Mouse (Mus musculus): ENCODE measurements around the gene Rapgef6.
A peak's percentile ranks its signal among the peaks of the same experiment; 100 is the strongest.

Rapgef6 gene

DNA sequence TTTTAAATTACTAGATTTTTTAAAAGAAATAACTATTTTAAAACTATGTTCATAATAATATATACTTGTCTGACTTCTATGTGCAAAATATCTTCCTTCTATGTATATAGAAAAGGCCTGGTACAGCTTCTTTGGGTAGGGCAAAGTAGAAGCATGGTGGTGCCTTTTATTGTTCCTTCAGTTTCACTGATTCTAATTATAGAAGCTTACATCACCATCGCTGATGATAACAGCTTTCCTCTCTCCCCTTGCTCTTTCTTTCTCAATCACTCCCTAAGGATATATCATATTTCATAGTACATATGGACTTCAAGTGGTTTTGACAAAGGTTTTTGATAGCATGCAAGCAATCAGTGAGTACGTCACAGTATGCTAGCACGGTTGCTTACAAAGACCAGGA lies 69.9 kb downstream of the Rapgef6 start:
- no peak for DNase-seq

DNA sequence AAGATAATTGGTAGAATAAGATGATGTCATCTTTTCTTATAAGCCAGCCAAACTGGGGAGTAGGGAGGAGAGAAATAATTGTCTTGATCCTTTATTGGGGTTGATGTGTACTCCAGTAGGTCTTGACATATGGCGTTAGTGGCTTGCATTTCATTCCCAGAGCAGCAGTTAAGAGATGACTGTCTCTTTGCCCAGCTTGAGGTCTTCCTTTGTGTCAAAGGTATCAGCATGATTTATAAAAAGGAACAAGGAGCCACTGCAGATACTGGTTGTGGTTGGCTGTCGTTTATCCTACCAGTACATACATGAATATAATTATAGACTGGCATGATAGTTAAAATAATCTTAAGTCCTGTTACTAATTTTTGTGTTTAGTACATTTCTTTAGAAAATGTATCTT lies 71.4 kb downstream of the Rapgef6 start:
- no peak for DNase-seq

DNA sequence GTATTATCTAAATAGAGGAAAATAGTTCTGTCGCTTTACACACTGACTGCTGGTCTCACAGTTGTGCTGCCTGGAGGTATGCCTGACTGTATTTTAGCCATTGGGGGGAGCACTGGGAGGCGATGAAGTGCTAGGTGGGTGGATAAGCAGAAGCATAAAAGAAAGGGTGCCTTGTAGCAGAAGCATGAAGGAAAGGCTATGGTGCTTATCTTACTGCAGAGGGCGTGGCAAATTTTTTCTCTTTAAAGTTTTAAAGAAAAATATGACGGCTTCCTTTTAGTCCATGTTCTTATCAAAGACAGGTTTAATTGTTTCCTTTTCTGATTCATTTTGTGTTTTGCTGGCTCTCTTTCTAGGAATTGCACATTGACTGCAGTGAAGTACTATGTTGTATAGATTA lies 72.4 kb downstream of the Rapgef6 start:
- DNase-seq = peak; percentile 64

DNA sequence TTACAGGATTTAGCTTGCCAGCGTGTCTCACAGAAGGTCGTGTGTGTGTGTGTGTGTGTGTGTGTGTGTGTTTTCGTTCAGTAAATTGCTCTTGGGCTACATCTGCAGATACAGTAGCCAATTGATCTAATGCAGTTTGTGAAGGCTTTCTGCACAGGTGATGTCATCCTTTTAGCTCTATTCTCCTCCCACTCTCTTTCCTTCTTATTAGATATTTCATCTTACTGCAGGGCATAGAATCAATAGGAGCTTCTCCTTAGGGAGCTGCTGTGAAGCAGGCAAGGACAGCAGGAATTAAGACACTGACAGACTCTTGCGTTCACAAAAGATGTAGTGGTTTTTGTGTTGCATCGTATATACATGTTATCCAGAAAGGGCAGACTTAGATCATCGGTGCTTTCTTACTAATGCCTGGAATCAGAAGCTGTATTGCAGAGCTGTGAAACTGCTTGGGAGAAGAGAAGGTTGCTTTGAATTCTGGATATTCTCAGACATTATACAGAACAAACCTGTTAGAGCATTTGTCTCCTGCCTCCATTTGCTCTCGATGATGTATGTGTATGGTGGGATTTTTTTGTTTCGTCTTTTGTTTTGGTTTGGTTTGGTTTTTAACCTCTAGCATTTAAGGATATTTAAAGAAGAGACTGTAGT lies 73.4 kb downstream of the Rapgef6 start:
- DNase-seq = no peak

DNA sequence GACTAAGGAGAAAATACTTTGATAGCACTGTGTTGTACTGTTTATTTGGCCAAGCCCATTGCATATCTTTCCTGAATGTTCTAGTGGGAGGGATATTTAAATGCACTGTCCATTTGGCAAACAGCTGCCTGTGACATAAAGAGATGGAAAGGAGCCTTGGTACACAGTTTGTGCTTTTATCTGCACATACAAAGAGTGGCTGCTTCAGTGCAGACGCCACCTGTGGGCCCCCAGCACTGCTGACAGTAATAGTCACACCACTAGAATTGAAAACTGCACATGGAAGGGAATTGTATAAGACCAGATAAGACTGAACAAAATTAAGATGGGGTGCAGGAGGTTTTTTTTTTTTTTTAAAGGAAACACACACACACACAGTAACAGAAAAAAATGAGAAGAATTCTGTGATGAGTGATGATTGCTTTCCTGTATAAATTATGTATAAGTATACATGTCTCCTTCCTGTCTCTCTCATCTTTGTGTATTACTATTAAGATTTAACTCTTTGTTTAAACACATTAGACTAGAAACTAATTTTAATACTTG lies 75.3 kb downstream of the Rapgef6 start:
- no peak for DNase-seq

DNA sequence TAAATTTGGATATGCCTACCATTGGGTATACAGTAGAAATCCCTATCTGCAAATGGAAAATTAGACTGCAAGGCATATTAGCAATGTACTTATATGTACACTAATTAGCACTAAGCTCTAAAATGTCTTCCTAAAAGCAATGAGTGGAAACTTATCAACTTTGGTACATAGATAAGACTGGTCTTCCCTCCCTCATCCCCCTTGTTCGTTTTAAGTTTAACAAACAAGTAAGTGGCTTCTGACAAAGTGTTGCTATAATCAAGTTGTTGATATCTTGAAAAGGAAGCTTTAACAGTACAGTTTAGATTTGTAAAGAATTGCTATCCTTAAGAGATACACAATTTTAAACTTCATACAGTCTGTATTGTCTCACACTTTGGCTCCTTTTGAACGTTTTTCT lies 78.5 kb downstream of the Rapgef6 start:
- no peak for DNase-seq

DNA sequence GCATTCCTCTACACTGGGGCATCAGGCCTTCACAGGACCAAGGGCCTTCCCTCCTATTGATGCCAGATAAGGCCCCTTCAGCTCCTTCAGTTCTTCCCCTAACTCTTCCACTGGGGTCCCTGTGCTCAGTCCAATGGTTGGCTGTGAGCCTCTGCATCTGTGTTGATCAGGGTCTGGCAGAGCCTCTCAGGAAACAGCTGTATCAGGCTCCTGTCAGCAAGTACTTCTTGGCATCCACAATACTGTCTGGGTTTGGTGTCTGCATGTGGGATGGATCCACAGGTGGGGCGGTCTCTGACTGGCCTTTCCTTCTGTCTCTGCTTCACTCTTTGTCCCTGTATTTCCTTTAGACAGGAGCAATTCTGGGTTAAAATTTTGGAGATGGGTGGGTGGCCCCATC lies 80.1 kb downstream of the Rapgef6 start:
- DNase-seq = peak; percentile 92

DNA sequence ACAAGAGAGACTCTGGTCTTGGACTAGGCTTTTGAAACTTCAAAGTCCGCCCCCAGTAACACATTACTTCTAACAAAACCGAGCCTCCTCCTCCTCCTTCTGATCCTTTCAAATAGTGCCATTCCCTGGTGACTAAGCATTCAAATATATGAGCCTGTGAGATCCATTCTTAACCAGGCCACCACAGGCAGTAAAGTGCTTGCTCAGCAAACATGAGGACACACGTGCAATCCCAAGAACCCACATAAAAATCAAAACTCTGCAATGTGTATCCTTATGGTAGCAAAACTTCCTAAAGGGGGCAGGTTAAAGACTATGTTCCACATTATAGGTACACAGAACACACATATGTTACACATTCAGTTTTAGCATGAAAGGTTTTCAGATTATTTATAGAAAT lies 81.8 kb downstream of the Rapgef6 start:
- no peak for DNase-seq

DNA sequence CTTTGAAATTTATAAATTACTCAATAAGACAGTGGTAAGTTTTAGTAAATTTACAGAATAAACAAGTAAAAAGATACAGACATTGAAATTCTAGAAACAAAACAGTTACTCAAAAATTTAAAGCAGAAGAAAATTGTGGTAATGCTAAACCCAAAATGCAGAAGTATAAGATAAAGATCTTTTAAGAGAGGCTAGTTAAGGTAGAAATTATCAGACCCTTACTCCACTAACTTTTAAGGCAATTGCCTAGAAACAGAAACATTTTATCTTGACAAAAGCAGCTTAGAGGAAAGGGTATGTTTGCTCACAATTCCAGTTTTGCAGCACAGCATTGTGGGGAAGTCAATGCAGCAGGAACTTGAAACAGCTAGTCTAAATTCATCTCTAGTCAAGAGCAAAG lies 91.0 kb downstream of the Rapgef6 start:
- no peak for DNase-seq

DNA sequence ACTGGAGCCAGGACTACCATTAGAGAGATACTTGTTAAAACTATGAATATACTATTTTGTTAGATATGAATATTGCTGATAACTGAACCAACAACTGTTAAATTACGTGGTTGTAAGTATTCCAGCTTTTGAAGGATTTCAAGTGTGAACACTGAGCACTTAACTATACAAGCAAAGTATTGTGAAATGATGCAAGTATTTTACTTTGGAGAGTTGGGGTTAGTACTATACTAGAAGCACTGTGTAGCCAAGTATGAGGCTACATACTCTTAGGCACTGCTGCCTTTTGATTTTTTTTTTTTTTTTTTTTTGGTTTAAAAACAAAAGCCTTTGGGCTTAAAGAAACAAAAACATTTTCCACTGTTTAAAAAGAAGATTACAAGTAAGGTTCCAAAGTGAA lies 91.9 kb downstream of the Rapgef6 start:
- no peak for DNase-seq

DNA sequence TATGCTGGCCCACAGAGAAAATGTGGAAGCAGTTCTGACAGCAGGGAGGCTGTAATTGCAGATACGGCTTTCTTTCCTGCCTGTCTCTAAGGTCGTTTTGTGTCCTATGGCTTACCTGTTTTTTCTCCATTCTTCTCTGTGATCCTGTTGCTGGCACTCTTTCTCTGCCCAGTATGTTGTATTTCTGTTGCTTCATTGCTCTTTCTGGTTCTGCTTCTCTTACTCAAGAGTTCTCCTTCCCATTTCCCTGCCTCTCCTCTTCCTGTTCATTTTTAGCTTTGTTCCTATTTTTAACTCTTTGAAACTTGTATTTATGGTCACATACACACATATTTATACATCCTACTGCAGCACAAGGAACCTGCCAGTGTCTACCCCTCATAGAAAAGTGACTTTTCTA lies 96.2 kb downstream of the Rapgef6 start:
- no peak for DNase-seq

DNA sequence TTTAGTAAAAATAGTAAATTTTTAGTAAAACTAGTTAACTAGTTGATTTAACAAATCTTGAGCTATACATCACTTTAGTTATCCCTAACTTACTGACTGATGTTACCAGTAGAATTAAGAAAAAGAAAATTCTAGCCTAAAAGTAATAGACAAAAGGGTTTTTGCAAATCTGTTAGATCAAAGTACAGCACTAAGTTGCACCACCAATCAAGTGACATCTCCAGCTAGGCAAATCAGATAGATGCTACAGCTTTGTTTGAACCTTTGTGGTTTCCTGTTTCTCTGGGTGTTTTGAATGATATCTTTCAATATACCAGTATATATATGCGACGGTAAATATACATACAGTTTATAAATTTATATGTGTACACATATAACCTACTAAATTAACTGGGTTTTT lies 99.1 kb downstream of the Rapgef6 start:
- DNase-seq = no peak

DNA sequence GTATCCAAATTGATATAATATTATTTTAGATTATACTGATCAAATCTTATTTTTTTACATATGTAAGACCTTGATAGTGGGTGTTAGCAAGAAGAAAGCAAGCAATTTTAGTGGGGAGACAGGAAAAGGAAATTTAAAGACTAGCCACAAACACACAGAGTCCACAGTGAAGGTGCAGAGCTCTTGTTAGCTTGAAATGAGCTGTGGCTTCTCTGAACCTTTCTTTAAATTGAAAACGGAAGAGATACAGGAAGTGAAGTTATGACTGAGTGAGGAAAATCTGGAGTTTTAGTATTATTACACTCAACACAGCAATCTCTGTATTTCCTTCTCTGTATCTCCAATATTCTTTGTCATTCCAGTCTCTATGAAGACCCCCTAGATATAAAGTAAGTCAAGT lies 104.3 kb downstream of the Rapgef6 start:
- no peak for DNase-seq

DNA sequence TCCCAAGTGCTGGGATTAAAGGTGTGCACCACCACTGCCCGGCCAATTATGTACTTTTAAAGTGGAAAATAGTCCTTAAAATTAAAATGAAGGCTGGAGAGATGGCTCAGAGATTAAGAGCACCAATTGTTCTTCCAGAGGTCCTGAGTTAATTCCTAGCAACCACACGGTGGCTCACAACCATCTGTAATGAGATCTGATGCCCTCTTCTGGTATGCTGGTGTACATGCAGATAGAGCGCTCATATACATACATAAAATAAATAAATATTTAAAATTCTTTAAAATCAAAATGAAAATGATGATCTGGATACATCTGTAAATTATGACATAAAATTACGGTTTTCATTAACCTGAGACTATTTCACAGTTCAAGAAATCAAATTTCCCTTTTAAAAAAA lies 123.8 kb downstream of the Rapgef6 start:
- no peak for DNase-seq

DNA sequence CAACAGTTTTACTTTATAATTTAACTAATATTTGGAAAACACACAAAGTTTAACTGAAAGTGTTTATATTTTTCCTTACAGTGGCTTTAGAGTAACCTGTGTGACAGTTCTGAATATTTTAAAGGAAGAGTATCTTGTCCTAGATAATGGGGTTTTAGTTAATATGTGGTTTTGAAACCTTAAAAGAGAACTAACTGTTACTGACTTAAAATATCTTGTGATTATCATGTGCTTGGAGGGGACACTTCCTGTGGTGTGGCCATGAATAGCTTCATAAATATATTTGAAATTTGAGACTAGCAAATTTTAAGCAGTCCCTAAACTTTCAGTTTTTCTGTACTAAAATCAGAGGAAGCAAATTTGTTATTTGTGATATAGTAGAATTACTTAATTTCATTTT lies 125.9 kb downstream of the Rapgef6 start:
- DNase-seq = no peak

DNA sequence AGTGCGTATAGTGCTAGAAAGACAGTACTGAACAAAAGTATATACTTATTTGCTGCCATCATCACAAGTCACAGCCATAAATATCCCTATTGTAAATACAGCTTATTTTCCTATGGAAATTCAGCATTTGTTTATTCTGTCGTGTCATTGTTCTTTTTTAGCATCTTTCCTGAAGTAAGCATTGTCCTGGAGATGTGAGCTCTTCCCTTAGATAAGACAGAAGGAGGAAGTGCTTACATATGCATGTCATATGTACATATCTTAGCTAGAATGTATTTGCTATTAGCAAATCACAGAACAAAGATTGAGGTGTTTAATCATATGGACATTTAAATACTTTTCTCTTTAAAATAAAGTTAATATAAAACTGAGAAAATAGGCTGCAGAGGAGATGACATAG lies 132.8 kb downstream of the Rapgef6 start:
- no peak for DNase-seq

DNA sequence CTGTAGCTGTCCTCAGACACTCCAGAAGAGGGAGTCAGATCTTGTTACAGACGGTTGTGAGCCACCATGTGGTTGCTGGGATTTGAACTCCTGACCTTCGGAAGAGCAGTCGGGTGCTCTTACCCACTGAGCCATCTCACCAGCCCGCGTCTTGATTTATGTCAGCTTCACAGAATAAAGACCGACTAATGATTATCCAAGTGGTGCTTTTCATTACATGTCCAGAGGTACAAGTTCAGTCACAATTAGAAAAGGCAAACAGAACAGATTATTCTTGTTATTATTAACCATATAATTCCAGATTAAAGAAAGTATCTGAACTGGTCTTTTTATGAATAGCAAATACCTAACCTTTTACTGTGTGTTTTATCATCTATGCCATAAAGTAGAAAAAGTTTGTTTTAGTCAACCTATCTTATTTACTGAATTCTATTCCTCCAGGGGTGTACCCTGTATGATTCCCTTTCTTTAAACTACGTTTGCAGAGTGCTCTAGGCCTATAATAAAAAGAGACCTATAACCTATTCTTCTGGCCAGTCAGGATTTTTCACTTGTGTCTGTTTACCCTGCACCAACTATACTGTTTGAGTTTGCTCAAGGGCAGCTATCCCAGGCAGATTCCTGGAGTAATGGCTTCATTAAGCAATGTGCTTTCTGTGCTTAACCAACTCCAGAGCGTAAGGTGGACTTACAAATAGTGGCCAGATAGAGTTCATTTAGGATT lies 151.1 kb downstream of the Rapgef6 start:
- DNase-seq = peak; percentile 19

DNA sequence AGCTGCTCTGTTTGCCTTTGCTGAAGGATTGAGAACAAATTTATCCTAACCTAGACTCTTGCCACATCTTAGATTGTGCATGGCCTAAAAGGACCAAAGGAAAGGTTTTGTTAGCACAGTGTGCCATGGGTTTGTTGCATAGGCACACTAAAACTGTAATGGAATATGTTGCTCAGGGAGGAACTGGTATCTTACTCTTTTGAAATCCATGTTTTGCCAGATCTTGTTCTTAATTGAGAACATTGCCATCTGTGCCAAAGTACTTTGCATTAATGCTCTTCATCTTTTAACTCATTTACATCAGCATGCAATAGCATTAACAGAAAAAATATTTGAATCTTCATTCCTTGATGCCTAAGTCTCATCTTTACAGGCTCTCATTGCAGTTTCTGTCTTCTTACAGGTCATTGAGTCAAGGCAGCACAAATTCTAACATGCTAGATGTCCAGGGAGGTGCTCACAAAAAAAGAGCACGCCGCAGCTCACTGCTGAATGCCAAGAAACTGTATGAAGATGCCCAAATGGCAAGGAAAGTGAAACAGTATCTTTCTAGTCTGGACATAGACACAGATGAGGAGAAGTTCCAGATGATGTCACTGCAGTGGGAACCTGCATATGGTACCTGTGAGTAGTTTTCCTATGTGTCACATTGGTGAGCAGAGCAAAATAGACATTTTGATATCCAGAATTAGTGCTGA lies 153.3 kb downstream of the Rapgef6 start:
- peak; percentile 70 for DNase-seq

DNA sequence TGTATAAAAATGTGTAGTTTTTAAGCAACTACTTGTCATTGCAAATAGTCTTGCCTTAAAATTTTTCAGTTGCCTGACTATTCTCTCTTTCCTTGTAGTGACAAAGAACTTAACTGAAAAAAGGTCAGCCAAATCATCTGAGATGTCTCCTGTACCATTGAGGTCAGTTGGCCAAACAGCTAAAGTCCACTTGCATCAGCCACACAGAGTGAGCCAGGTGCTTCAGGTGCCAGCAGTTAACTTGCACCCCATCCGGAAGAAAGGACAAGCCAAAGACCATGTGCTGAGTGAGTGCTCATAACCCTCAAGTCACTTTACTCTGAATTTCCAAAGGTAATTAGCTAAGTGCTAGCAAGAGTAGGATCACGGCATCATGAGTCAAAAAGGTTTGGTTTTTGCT lies 156.5 kb downstream of the Rapgef6 start:
- peak; percentile 64 for DNase-seq

DNA sequence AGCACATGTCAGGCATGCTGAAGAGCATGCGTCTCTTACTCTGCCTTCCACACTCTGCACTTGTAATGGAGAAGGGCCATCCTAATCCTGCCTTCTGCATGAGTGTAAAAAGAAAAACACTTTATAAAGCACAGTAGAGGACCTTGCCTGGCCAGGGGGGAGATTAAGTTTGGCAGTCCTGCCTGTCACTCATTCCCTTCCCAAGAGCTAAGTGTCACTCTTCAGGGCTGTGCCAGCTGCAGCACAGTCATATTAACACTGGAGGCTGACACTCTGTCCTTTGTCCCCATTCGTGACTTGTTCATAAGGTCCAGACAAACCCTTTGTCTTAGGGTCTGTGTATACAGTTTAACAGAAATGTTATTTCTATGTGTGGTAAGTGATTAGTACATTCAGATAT lies 162.2 kb downstream of the Rapgef6 start:
- peak; percentile 72 for DNase-seq

DNA sequence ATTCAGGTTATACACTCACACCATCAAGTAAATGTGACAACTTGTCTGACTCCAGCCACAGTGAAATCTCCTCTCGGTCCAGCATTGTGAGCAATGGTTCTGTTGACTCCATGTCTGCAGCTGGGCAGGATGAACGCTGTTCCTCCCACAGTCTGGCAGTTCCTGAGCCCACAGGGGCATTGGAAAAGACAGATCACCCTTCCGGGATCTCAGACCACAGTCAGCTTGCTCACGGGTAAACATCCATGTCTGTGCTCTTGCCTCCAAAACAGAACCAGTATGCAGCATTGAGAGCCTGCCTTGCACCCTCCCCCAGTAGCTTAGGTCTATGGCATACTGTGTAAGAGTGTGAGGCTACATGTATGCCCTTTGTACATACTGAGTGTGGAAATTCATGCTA lies 167.5 kb downstream of the Rapgef6 start:
- peak; percentile 94 for DNase-seq

DNA sequence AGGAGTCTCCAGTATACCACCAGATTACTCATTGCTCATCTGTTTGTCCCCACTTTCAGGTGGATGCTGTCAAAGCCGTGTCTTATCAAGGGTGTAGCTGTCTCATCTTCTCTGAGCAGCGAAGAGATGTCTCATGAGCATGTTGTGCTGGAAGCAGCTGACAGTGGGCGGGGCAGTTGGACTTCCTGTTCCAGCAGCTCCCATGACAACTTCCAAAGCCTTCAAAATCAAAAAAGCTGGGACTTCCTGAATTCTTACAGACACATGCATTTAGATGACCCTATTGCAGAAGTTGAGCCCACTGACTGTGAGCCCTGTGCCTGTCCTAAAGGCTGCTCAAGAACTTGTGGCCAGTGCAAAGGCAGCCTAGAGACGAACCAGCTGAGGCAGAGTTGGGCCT lies 168.5 kb downstream of the Rapgef6 start:
- peak; percentile 97 for DNase-seq

DNA sequence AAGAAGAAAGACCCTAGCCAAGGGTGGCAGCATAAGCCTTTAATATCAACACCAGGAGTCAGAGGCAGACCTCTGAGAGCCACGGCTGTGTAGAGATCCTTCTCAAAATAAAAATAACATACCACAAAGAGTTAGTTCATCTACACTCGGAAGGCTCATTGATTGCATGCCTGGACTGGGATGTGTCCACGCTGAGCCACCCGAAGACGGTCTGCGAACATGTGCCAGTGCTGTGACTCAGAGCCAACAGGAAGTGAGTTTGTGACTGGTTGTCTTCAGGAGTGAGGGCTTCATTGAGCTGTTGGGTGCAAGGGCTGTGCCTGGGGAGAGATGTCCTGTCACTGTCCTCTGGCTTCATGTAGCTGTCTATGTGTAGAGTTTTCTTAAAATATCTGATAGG lies 171.0 kb downstream of the Rapgef6 start:
- DNase-seq = peak; percentile 87

DNA sequence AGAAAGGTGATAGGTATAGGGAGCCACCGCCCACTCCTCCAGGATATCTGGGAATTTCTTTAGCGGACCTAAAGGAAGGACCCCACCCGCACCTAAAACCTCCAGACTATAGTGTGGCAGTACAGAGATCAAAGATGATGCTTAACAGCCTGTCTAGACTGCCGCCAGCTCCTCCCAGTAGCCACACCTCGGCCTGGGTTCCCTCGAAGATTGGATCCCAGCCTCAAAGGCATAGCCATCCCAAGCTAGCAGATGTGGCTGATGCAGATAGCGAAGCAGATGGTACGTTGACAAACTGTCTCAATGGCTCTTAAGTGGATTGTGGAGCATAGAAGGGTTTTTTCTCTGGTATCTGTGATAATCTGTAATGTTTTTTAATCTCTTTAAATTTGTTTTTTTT lies 171.6 kb downstream of the Rapgef6 start:
- peak; percentile 79 for DNase-seq

Measured in heart, adult 11 months (tissue).